Mouse (Mus musculus) left cerebral cortex, postnatal 36 days (tissue): ENCODE results near the gene Ndufs1. TPM values are rescaled to one million over a fixed set of nuclear protein-coding genes. Genes with fewer than 3 reads are reported as not detected.
"Not testable (repeated sequence)": the region's sequence is repeated elsewhere in the genome, so short reads cannot be mapped to it uniquely, and the experiment has no call there.

ENCODE experiments used
- DNase-seq, 2 experiments: peaks; one replicate each; pipeline ENCODE4 v3.0.0; 2021 to 2022; ENCODE audit warnings: low spot score in 2 of 2, mixed read lengths in 1 of 2
- intact Hi-C: fragments of 180-260 bp; cut with DNase I; formaldehyde crosslinking; loops from one replicate; pipeline ENCODE4 v1.15.1; 2025
- total RNA-seq, 2 experiments: library from RNA; stranded (reverse); gene quantifications; 2 replicates each; pipeline ENCODE4 v1.2.3; 2021

Gene Ndufs1
- total RNA-seq, 2 experiments from 2014 or later = 152 TPM

GRCm38 (mm10) chr1:63188536-63188935, 11.9 kb upstream of the Ndufs1 start:
- intact Hi-C loops = no loop called here
- DNase-seq = no peak

- DNase-seq, intact Hi-C loops: not testable (repeated sequence)
Observed at GRCm38 (mm10) chr1:63185430-63185829, 8.8 kb upstream of the Ndufs1 start.

- intact Hi-C loops = loop anchor here (5.0 kb wide), 3 partner anchors 70 to 475 kb away; partner anchors contain the start of gene Zdbf2
- peak; percentile 50 to 52 for DNase-seq
Observed at GRCm38 (mm10) chr1:63182636-63183270, 6.1 kb upstream of the Ndufs1 start.

- intact Hi-C loops = loop anchor here (5.0 kb wide), 3 partner anchors 70 to 475 kb away; partner anchors contain the start of gene Zdbf2
- no peak for DNase-seq
Observed at GRCm38 (mm10) chr1:63182212-63182611, 5.6 kb upstream of the Ndufs1 start.

GRCm38 (mm10) chr1:63181480-63181879, 4.8 kb upstream of the Ndufs1 start:
- intact Hi-C loops = loop anchor here (5.0 kb wide), 3 partner anchors 71 to 476 kb away; partner anchors contain the start of gene Zdbf2
- no peak for DNase-seq

- peak; percentile 86 to 87 for DNase-seq
- intact Hi-C loops = loop anchor here (5.0 kb wide), 3 partner anchors 71 to 476 kb away; partner anchors contain the start of gene Zdbf2
Observed at GRCm38 (mm10) chr1:63181019-63181418, 4.4 kb upstream of the Ndufs1 start.

GRCm38 (mm10) chr1:63180575-63180974, 3.9 kb upstream of the Ndufs1 start:
- intact Hi-C loops = loop anchor here (5.0 kb wide), 3 partner anchors 72 to 477 kb away; partner anchors contain the start of gene Zdbf2

GRCm38 (mm10) chr1:63180122-63180521, 3.5 kb upstream of the Ndufs1 start:
- intact Hi-C loops = loop anchor here (5.0 kb wide), 3 partner anchors 72 to 477 kb away; partner anchors contain the start of gene Zdbf2
- no peak for DNase-seq

More at GRCm38 (mm10) chr1:63180575-63180974, 3.9 kb upstream of the Ndufs1 start:
- DNase-seq = not testable (repeated sequence)

GRCm38 (mm10) chr1:63178308-63178707, 1.7 kb upstream of the Ndufs1 start:
- intact Hi-C loops = loop anchor here (5.0 kb wide), 2 partner anchors 66 to 269 kb away; partner anchors contain the start of genes Adam23 and Ino80d
- DNase-seq = no peak

GRCm38 (mm10) chr1:63176259-63176603, 402 bp downstream of the Ndufs1 start:
- no peak for DNase-seq
- intact Hi-C loops = loop anchor here (5.0 kb wide), 2 partner anchors 64 to 271 kb away; partner anchors contain the start of genes Adam23 and Ino80d

- peak in 1 of 2 experiments; percentile 14 for DNase-seq
Observed at GRCm38 (mm10) chr1:63175853-63176252, 780 bp downstream of the Ndufs1 start.

GRCm38 (mm10) chr1:63168638-63169037, 8.0 kb downstream of the Ndufs1 start:
- DNase-seq = no peak
- intact Hi-C loops = no loop called here

More at GRCm38 (mm10) chr1:63175853-63176252, 780 bp downstream of the Ndufs1 start:
- intact Hi-C loops = loop anchor here (5.0 kb wide), 2 partner anchors 64 to 271 kb away; partner anchors contain the start of genes Adam23 and Ino80d

GRCm38 (mm10) chr1:63140231-63140630, 36.4 kb downstream of the Ndufs1 start:
- intact Hi-C loops = no loop called here
- no peak for DNase-seq

- intact Hi-C loops, DNase-seq: not testable (repeated sequence)
Observed at GRCm38 (mm10) chr1:63138586-63138985, 38.0 kb downstream of the Ndufs1 start.

- no peak for DNase-seq
- intact Hi-C loops = no loop called here
Observed at GRCm38 (mm10) chr1:63137971-63138370, 38.7 kb downstream of the Ndufs1 start.

GRCm38 (mm10) chr1:63134530-63134929, 42.1 kb downstream of the Ndufs1 start:
- intact Hi-C loops = no loop called here
- no peak for DNase-seq

GRCm38 (mm10) chr1:63131766-63132165, 44.9 kb downstream of the Ndufs1 start:
- intact Hi-C loops = no loop called here

GRCm38 (mm10) chr1:63130883-63131282, 45.8 kb downstream of the Ndufs1 start:
- no peak for DNase-seq
- intact Hi-C loops = no loop called here

More at GRCm38 (mm10) chr1:63131766-63132165, 44.9 kb downstream of the Ndufs1 start:
- no peak for DNase-seq

- DNase-seq = no peak
- intact Hi-C loops = no loop called here
Observed at GRCm38 (mm10) chr1:63129857-63130690, 46.6 kb downstream of the Ndufs1 start.

- intact Hi-C loops = no loop called here
- DNase-seq = no peak
Observed at GRCm38 (mm10) chr1:63129273-63129672, 47.4 kb downstream of the Ndufs1 start.
